Comparison of ENCODE assay signal across 13 mouse cellular contexts in genomic region chr17:67561802-67562201, GRCm38 (mm10).
A peak's percentile ranks its signal among the peaks of the same experiment; 100 is the strongest.
DNase-seq lines count a peak whose midpoint lies in the region; ATAC-seq and TF ChIP-seq lines count a peak whose summit lies in the region.
"Had no signal": no experiment of that assay in that cellular context is flagged by ENCODE, and none has a peak within 500 bp of the region (broad histone marks: within the 10 kb centered on the region; RNA-seq: fewer than 3 reads in every experiment).

No protein-coding gene starts in this region.

- H3K27me3 ChIP-seq in midbrain, embryonic 11.5 days (ENCODE audit: control insufficient read depth, insufficient read depth, low read length): no peaks in the 10 kb centered on the region
- H3K27me3 ChIP-seq in midbrain, postnatal 0 days (ENCODE audit: insufficient read depth, low read length): no peaks in the 10 kb centered on the region
- H3K27me3 ChIP-seq: hindbrain, embryonic 15.5 days; liver, embryonic 12.5 days had no signal

- no peak overlapping the region for H3K27ac ChIP-seq in midbrain, embryonic 11.5 days (ENCODE audit: low read depth, low read length)
- no peak overlapping the region for H3K27ac ChIP-seq in midbrain, postnatal 0 days (ENCODE audit: low read depth, low read length)
- H3K27ac ChIP-seq: hindbrain, embryonic 15.5 days; liver, embryonic 12.5 days had no signal

- no peaks in the 10 kb centered on the region; the same call in 1 of the 2 replicates for H3K4me1 ChIP-seq in midbrain, embryonic 11.5 days (ENCODE audit: control insufficient read depth, insufficient read depth, low read length)
- H3K4me1 ChIP-seq in midbrain, postnatal 0 days (ENCODE audit: insufficient read depth, low read length): no peaks in the 10 kb centered on the region; the same call in 1 of the 2 replicates
- H3K4me1 ChIP-seq: hindbrain, embryonic 15.5 days; liver, embryonic 12.5 days had no signal

- TF ChIP-seq CTCF in midbrain, postnatal 0 days (IDR thresholded peaks at IDR 0.05): no peak

- H3K9ac ChIP-seq in midbrain, embryonic 11.5 days (ENCODE audit: low read length): no peak overlapping the region
- H3K9ac ChIP-seq in midbrain, postnatal 0 days (replicated peaks; ENCODE audit: low read length, poor library complexity, severe bottlenecking): no peak overlapping the region
- H3K9ac ChIP-seq: hindbrain, embryonic 15.5 days; liver, embryonic 12.5 days had no signal

- no peak for ATAC-seq in midbrain, embryonic 11.5 days (ENCODE audit: low FRiP score)
- ATAC-seq in midbrain, postnatal 0 days (ENCODE audit: low FRiP score): no peak
- ATAC-seq: liver, embryonic 12.5 days had no signal

- DNase-seq in adrenal gland, adult 8-10 months: peak; percentile 28
- DNase-seq in adrenal gland, postnatal 25 days: no peak
- peak; percentile 53 for DNase-seq in midbrain, embryonic 11.5 days (ENCODE audit: low spot score, missing footprints)
- no peak for DNase-seq in midbrain, postnatal 0 days (ENCODE audit: low spot score)
- DNase-seq in kidney, postnatal 25 days: peak; percentile 59 to 78
- DNase-seq in urinary bladder, postnatal 14 days (ENCODE audit: low spot score): no peak
- DNase-seq in cerebellum, adult 11 months: no peak
- no peak for DNase-seq in testis, postnatal 10 days (ENCODE audit: low spot score)
- DNase-seq: cerebellum, adult 9-11 months; thymus, adult 18-20 months had no signal

- WGBS in midbrain, embryonic 11.5 days: 73% methylated on average over 4 of the region's 4 CpGs
- 76% methylated on average over 4 of the region's 4 CpGs for WGBS in midbrain, postnatal 0 days

- H3K9me3 ChIP-seq in midbrain, embryonic 11.5 days (ENCODE audit: control insufficient read depth, low read length): no peaks in the 10 kb centered on the region
- no peaks in the 10 kb centered on the region for H3K9me3 ChIP-seq in midbrain, postnatal 0 days (ENCODE audit: low read length)
- H3K9me3 ChIP-seq: hindbrain, embryonic 15.5 days; liver, embryonic 12.5 days had no signal

- no peak overlapping the region for H3K4me2 ChIP-seq in midbrain, embryonic 11.5 days
- no peak overlapping the region for H3K4me2 ChIP-seq in midbrain, postnatal 0 days (ENCODE audit: low read depth, low read length, poor library complexity, severe bottlenecking)
- H3K4me2 ChIP-seq: hindbrain, embryonic 15.5 days; liver, embryonic 12.5 days had no signal

- H3K36me3 ChIP-seq in midbrain, embryonic 11.5 days (ENCODE audit: control insufficient read depth, insufficient read depth, low read length): no peaks in the 10 kb centered on the region
- no peaks in the 10 kb centered on the region for H3K36me3 ChIP-seq in midbrain, postnatal 0 days (ENCODE audit: insufficient read depth, low read length)
- H3K36me3 ChIP-seq: hindbrain, embryonic 15.5 days; liver, embryonic 12.5 days had no signal

- no peak overlapping the region for H3K4me3 ChIP-seq in midbrain, embryonic 11.5 days (ENCODE audit: low read depth, low read length)
- H3K4me3 ChIP-seq in midbrain, postnatal 0 days (ENCODE audit: low read depth, low read length): no peak overlapping the region
- H3K4me3 ChIP-seq: erythroblast, embryonic 14.5 days; hindbrain, embryonic 15.5 days; liver, embryonic 12.5 days had no signal

Comparison
In these comparisons a context has a peak if more than half of its experiments do, and no peak if none do; other contexts are left out.
1. DNase-seq: peak in adrenal gland, adult 8-10 months (single experiment), midbrain, embryonic 11.5 days (single experiment) and kidney, postnatal 25 days (2 of 2); none in adrenal gland, postnatal 25 days (single experiment), midbrain, postnatal 0 days (single experiment), urinary bladder, postnatal 14 days (single experiment), cerebellum, adult 11 months (single experiment) and testis, postnatal 10 days (single experiment).